Mouse (Mus musculus): ENCODE data around the gene Slc25a30. TPM values are rescaled to one million over a fixed set of nuclear protein-coding genes. Genes with fewer than 3 reads are reported as not detected.
"Not testable (repeated sequence)": the region's sequence is repeated elsewhere in the genome, so short reads cannot be mapped to it uniquely, and the experiment has no call there.

The Slc25a30 gene
- 100 to 1,000 TPM in 2 of 4 experiments, 10 to 100 TPM in 2; 88.4 to 209 (median 152) TPM for total RNA-seq (2022)

- DNase-seq = peak; percentile 96
Observed at GRCm38 (mm10) chr14:75786868-75787793, at the start of gene Slc25a30. Gene Slc25a30 (minus strand): TSS chr14:75787037.

DNA sequence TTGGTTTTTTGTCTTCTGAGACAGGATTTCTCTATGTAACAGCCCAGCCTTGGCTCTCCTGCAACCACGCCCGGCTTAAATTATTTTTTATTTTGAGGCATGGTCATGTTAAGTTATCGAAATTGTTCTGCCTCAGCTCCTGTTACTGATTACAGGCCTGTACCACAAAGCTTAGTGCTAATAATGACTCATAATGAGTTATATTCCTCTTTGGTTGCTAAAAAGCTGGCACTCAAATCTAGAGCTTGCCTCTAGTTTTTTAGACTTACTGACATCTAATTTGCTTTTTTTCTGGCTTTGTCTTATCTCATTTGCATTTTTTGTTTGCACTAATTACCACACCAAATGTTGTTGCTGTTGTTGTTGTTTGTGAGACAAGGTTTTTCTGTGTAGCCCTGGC lies 49.7 kb upstream of the Slc25a30 start:
- no peak for DNase-seq

GRCm38 (mm10) chr14:75834739-75835381 lies 48.0 kb upstream of the Slc25a30 start:
- DNase-seq = peak; percentile 71

DNA sequence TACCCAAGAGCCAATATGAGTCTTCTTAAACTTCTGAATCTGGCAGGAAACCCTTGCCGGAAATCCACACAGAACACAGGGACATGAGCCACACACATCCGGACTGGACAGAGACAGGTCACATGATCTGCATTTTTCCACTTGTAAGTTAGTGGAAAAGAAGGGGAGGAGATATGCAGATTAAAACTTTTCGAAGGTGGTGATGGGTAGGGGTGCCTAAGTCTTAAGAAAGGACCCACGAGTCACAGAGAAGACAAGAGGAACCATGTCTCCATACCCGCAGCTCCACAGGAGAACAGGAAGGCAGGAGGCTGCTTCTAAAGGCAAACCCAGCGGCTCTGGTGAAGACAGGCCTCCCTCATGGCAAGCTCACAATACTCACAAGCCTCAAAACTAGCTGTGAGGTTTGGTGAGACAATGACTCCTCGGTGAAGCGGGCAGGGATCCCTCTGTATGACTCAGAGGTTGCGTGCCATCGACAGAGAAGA lies 47.5 kb upstream of the Slc25a30 start:
- peak; percentile 82 for DNase-seq

DNA sequence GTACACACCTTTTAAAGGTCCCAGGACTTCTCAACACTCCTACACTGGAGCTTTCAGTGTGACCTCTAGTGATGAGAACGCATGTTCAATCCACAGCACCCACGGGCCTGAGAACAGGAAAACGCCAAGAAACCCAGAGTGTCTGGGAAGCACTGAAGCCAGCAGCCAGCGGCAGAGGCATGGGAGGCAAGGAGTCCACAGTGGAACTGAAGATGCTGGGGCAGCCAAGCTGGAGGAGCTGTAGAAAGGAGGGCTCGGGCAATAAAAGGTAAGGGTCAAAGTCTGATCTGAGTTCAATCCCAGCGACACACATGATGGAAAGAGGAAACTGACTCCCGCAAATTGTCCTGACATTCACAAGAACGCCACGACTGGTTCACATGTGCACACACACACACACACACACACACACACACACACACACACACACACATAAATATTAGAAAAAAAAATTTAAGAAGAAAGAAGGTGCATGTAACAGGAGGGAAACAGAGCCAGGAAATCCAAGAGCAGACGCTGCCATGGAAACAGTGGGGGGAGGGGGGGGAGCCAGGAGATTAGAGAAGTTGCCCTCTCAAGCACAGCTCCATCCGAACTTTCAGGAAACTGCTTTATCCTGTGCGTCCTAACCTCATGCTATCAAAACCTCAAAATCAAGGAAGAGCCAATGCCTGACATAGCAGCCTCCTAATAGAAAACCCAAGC lies 46.9 kb upstream of the Slc25a30 start:
- no peak for DNase-seq

GRCm38 (mm10) chr14:75832982-75833381 lies 46.1 kb upstream of the Slc25a30 start:
- DNase-seq = no peak

DNA sequence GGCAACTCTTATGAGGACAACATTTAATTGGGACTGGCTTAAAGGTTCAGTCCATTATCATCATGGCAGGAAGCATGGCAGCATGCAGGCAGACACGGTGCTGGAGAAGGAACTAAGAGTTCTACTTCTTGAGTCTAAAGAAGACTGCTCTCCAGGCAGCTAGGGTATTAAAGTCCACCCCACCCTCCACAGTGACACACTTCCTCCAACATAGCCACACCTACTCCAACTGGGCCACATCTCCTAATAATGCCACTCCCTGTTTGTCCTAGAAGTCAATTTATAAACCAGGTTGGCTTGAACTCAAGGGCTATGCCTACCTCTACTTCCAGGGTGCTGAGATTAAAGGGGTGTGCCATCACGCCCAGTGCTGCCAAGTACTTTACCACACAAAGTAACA lies 45.2 kb upstream of the Slc25a30 start:
- no peak for DNase-seq

DNA sequence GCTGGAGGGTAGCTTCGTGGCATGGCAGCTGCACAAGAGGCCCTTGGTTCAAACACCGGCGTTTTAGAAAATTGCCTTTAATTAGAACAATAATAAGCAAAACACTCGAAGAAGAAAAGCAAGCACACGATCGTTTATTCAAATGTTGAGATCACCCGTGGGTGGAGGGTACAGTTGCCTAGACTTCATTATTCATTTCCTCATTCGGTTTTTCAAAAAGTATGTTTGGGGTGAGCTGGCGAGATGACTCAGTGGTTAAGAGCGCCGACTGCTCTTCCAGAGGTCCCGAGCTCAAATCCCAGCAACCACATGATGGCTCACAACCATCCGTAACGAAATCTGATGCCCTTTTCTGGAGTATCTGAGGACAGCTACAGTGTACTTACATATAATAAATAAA lies 43.0 kb upstream of the Slc25a30 start:
- not testable (repeated sequence) for DNase-seq

- DNase-seq = peak; percentile 80
Observed at GRCm38 (mm10) chr14:75828866-75829806, 42.3 kb upstream of the Slc25a30 start.

DNA sequence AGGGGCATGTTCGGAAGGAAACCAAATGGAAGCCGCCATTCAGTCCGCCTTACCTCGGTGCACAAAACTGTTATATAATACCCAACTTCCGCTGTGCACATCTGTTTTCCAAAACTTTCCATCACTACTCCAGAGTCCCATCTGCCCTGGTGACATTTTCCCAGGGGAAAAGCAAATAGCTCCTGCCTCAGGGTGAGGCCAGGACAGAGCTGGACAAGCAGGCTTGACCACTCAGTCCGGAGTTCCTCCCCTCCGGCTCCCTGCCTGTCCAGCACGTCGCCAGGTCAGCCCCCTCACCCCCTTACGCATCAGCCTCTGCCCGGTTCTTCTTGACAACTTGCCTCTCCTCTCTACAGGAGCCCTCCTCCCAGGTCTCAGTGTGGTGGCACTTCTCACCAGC lies 41.4 kb upstream of the Slc25a30 start:
- no peak for DNase-seq

GRCm38 (mm10) chr14:75826851-75827410 lies 40.1 kb upstream of the Slc25a30 start:
- DNase-seq = no peak

GRCm38 (mm10) chr14:75820007-75820406 lies 33.2 kb upstream of the Slc25a30 start:
- no peak for DNase-seq

DNA sequence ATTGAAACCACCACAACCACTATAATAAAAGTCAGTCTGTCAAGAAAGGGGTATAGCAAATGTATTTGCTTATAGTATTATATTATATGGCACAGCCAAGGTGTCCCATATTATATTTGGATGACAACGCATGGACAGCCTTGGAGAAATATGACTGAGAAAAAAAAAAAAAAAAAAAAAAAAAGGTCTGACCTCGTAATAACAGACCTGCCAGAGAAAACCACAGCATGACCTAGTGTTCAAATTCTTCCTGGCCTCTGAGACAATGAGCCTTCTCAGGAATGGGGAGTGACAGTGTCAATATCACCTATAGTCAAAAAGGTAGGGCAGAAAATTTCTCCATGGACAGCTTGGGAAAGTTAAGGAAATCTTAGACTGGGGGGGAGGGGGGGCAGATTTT lies 32.5 kb upstream of the Slc25a30 start:
- DNase-seq = no peak

DNA sequence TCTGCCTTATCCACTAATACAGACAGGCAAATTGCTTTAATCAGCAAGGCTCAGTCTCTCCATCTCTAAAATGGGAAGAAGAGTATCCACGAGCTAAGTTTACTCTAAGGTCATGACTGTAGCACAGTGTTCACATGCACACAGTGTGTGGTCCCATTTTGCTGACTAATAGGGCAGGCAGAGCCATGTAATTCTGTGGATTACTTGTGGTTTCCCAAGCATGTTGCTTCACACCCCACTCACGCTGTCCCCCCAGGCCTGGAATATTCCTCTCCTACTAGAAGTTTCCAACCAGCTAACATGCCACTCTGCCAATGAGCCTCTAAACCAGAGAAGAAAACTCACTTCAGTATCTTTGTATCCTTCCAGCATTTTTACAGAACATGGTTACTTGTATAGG lies 31.7 kb upstream of the Slc25a30 start:
- DNase-seq = no peak

DNA sequence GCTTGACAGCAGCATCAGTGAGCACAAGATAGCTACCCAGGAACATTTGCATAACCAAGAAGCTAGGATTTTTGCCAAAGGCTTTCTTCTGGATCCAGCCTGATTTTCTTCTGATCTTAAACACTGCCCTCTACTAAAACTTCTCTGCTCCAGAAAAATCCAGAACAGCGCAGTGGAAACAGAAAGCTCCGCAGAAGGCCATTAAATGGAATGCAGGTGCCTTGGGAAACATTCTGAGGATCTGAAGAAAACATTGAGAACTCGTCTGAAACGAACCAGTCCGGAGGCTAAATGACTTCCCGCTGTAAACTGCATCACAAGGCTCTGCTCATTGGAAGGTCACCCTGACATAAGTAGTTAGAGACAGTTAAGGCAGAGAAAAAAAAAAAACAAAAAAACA lies 23.1 kb upstream of the Slc25a30 start:
- no peak for DNase-seq

DNA sequence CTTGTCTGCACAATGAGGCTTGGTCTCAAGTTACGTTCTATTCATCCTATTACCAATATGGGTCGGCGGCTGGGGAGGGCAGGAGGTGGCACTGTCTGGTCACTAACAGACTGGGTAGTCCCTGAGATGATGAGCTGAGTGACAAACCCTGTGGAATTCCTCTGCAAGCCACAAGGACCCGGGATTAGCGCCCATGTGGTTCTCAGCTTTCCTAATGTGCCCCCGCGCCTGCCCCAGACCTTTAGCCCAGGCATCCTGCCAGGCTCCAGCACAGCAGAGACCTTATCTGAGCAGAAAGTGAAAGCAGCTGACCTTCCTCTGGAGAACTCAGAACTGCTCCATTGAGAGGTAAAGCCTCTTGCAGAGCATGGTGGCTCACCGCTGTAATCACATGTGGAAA lies 21.0 kb upstream of the Slc25a30 start:
- DNase-seq = peak; percentile 68

DNA sequence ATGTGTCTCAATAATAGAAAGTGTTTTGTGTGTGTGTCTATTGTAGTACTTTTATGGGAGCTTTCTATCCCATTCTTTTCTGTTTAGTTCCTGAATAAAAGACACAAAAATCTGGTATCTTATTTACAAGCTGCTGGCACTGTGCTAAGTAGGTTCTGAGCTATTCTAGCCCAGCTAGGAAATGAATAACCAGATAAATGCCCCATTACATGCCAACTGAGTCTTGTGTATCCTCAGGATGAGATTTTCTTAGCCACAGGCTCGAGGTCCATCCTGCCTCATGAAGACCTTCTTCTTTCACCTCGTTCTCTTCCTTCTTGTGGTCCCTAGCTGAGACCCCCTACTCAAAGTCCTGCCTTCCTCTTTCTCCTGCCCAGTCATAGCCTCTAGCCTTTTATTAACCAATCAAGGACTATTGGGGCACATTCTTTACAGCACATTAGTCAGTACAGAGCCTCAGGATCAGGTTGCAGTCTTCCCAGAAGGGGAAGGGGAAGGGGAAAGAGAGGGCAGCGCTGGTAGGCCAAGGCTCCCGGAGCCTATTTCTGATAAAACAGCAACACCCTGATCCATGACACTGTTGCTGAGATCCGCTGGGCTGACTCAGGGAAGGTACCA lies 11.0 kb upstream of the Slc25a30 start:
- DNase-seq = no peak

DNA sequence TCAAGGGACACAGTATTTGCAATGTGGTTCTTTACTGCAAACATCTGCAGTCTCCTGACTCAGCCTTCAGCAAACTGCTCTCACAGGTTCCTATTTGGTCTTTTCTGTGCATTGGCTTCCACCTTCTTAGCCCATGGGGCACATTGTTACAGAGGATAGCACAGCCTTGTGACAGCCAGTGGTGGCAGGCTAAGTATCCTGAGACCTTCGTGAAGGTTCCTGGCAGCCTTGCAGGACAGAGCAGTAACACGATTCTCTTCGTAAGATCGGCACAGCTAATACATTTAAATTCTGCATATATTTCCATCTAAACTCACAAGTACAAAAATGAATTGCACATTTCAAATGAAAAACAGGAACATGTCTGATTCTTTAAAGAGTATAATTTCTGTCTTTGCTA lies 9.1 kb upstream of the Slc25a30 start:
- DNase-seq = no peak

GRCm38 (mm10) chr14:75794726-75795125 lies 7.9 kb upstream of the Slc25a30 start:
- DNase-seq = no peak

DNA sequence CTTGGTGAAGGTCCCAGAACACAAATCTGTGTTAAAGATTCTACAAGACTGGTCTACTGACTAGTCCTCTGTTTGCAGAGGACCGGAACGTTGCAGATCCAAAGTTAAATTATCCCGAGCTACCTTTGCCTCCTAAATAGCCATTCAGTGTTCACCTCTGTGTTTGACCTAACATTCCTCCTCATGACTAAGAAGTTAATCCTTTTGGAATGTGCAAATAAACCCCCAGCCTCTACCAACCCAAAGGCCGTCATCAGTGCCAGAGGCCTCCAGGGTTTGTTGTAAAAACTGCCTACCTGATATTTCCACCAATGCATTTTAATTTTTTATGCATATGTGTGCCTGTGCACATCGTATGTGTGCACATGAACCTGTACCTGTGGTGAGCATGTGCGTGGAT lies 7.5 kb upstream of the Slc25a30 start:
- DNase-seq = no peak

DNA sequence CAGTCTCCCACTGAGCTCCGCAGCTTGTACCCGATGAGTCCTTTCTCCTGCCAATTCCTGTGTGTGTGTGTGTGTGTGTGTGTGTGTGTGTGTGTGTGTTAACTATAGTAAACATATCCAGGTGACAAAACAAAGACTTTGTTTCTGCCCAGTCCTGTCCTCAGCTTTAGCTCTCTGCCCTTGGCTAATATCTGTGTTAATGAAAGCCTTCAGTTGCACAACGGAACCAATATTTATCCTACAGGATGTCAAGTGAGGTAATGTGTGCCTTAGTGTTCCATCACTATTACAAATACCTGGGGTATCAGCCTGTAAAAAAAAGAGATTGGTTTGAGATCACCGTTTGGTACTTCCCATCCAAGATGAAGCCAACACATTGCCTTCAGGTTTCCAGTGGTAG lies 6.3 kb upstream of the Slc25a30 start:
- DNase-seq = no peak
